Mouse (Mus musculus) C2C12 (cell line): Measurements from ENCODE around the gene Hoxa7.

ENCODE experiments used
- CEBPB ChIP-seq: IDR thresholded peaks from one replicate; pipeline ENCODE4 v1.6.1; 2011; ENCODE audit warnings: low read depth, mild to moderate bottlenecking, control low read depth, moderate library complexity
- CTCF ChIP-seq: IDR thresholded peaks from one replicate; pipeline ENCODE4 v1.5.1; 2011; ENCODE audit not compliant: control insufficient read depth, insufficient read depth, insufficient read length
- MAX ChIP-seq: IDR thresholded peaks from one replicate; pipeline ENCODE4 v1.6.1; 2011; ENCODE audit warnings: mild to moderate bottlenecking, control low read depth
- MYOD1 ChIP-seq: IDR thresholded peaks from one replicate; pipeline ENCODE4 v1.6.1; 2011; ENCODE audit warnings: low read depth; ENCODE audit not compliant: control insufficient read depth, insufficient read length
- USF1 ChIP-seq: IDR thresholded peaks from one replicate; pipeline ENCODE4 v1.6.1; 2011; ENCODE audit warnings: low read depth, mild to moderate bottlenecking, control low read depth, moderate library complexity

GRCm38 (mm10) chr6:52196811-52197210, 24.8 kb downstream of the Hoxa7 start:
- TF ChIP-seq CTCF (no peak), USF1 (no peak), MYOD1 (no peak), MAX (no peak), CEBPB (no peak)
